Mouse (Mus musculus) forebrain, embryonic 10.5 days (tissue): ENCODE results near the gene Ythdf2. TPM values are rescaled to one million over a fixed set of nuclear protein-coding genes. Genes with fewer than 3 reads are reported as not detected.
A peak's percentile ranks its signal among the peaks of the same experiment; 100 is the strongest.
"Not testable (repeated sequence)": the region's sequence is repeated elsewhere in the genome, so short reads cannot be mapped to it uniquely, and the experiment has no call there.

Experiments used
- DNase-seq: peaks from one replicate; pipeline ENCODE4 v3.0.0-alpha.2; 2017; ENCODE audit warnings: low spot score; ENCODE audit errors: extremely low spot score
- H3K27ac ChIP-seq: fragments of 300-500 bp; sonication (generic); 2 replicates; pipeline ENCODE4 v1.5.1; 2016; ENCODE audit warnings: mild to moderate bottlenecking
- H3K27me3 ChIP-seq: fragments of 300-500 bp; sonication (generic); 2 replicates; pipeline ENCODE4 v1.6.1; 2016; ENCODE audit warnings: mild to moderate bottlenecking; ENCODE audit not compliant: poor library complexity, severe bottlenecking
- H3K36me3 ChIP-seq: fragments of 300-500 bp; sonication (generic); replicated peaks from 2 replicates; pipeline ENCODE4 v1.6.1; 2016; ENCODE audit warnings: mild to moderate bottlenecking, moderate library complexity
- H3K4me1 ChIP-seq: fragments of 300-500 bp; sonication (generic); 2 replicates; pipeline ENCODE4 v1.6.1; 2016
- H3K4me3 ChIP-seq: fragments of 300-500 bp; sonication (generic); 2 replicates; pipeline ENCODE4 v1.5.1; 2016; ENCODE audit warnings: mild to moderate bottlenecking, moderate library complexity
- H3K9me3 ChIP-seq: fragments of 300-500 bp; sonication (generic); 2 replicates; pipeline ENCODE4 v1.6.1; 2016; ENCODE audit warnings: mild to moderate bottlenecking, moderate library complexity
- WGBS: fragments of 180-500 bp; shearing (Covaris S2); methylation state at CpG from one replicate; pipeline ENCODE4 v1.1.7; 2016; 5-methylcytosine and 5-hydroxymethylcytosine counted together
- polyA plus RNA-seq: library from polyadenylated mRNA; unstranded; fragments of >200 nt; fragmentation: Nextera tagmentation; extraction: Ambion mirVana; gene quantifications from 2 replicates; pipeline ENCODE4 v1.2.1, GENCODE M21; 2016

Ythdf2 gene
- polyA plus RNA-seq, 1 experiment from 2014 or later = 142 TPM

- Histone ChIP-seq H3K4me1 (no peaks in the 10 kb centered on the region), H3K27ac (no peak overlapping the region), H3K4me3 (no peak overlapping the region), H3K9me3 (no peaks in the 10 kb centered on the region), H3K27me3 (no peaks in the 10 kb centered on the region), H3K36me3 (peaks cover 99% of the 10 kb centered on the region)
- DNase-seq = no peak
- WGBS = 86% methylated on average over 4 of the region's 4 CpGs
Measured at GRCm38 (mm10) chr4:132238356-132238755, 26.3 kb upstream of the Ythdf2 start.

- no peaks in the 10 kb centered on the region for H3K9me3 ChIP-seq
- H3K36me3 ChIP-seq = peaks cover 100% of the 10 kb centered on the region
- H3K4me3 ChIP-seq = no peak overlapping the region
- WGBS = 94% methylated on average over 8 of the region's 8 CpGs
- no peaks in the 10 kb centered on the region for H3K27me3 ChIP-seq
- H3K27ac ChIP-seq = no peak overlapping the region
- DNase-seq = no peak
- H3K4me1 ChIP-seq = no peaks in the 10 kb centered on the region
Measured at GRCm38 (mm10) chr4:132234710-132235109, 22.6 kb upstream of the Ythdf2 start.

GRCm38 (mm10) chr4:132230422-132230821, 18.3 kb upstream of the Ythdf2 start:
- Histone ChIP-seq H3K27me3 (no peaks in the 10 kb centered on the region), H3K27ac (no peak overlapping the region), H3K9me3 (no peaks in the 10 kb centered on the region), H3K36me3 (peaks cover 99% of the 10 kb centered on the region), H3K4me3 (no peak overlapping the region), H3K4me1 (no peaks in the 10 kb centered on the region)
- WGBS = 96% methylated on average over 5 of the region's 5 CpGs
- DNase-seq = no peak

GRCm38 (mm10) chr4:132222001-132222400, 9.9 kb upstream of the Ythdf2 start:
- H3K9me3 ChIP-seq, DNase-seq, H3K4me1 ChIP-seq, H3K27me3 ChIP-seq, H3K4me3 ChIP-seq, H3K27ac ChIP-seq: not testable (repeated sequence)
- WGBS = 91% methylated on average over 5 of the region's 5 CpGs
- peaks cover 51% of the 10 kb centered on the region for H3K36me3 ChIP-seq

- H3K4me3 ChIP-seq, DNase-seq, H3K4me1 ChIP-seq, H3K9me3 ChIP-seq, H3K27me3 ChIP-seq, H3K27ac ChIP-seq: not testable (repeated sequence)
- 86% methylated on average over 6 of the region's 6 CpGs for WGBS
- H3K36me3 ChIP-seq = peaks cover 17% of the 10 kb centered on the region
Measured at GRCm38 (mm10) chr4:132218439-132218838, 6.3 kb upstream of the Ythdf2 start.

GRCm38 (mm10) chr4:132217781-132218180, 5.7 kb upstream of the Ythdf2 start:
- DNase-seq = no peak
- H3K36me3 ChIP-seq = peaks cover 10% of the 10 kb centered on the region
- no peaks in the 10 kb centered on the region for H3K27me3 ChIP-seq
- H3K4me3 ChIP-seq = no peak overlapping the region
- 90% methylated on average over 2 of the region's 2 CpGs for WGBS
- H3K9me3 ChIP-seq = no peaks in the 10 kb centered on the region
- no peak overlapping the region for H3K27ac ChIP-seq
- H3K4me1 ChIP-seq = peaks cover 1% of the 10 kb centered on the region

GRCm38 (mm10) chr4:132216602-132217001, 4.5 kb upstream of the Ythdf2 start:
- Histone ChIP-seq H3K4me1 (peaks cover 9% of the 10 kb centered on the region), H3K36me3 (peaks cover under 1% of the 10 kb centered on the region), H3K27ac (no peak overlapping the region), H3K27me3 (no peaks in the 10 kb centered on the region), H3K4me3 (no peak overlapping the region), H3K9me3 (no peaks in the 10 kb centered on the region)
- DNase-seq = no peak
- 89% methylated on average over 1 of the region's 1 CpGs for WGBS

GRCm38 (mm10) chr4:132214847-132215246, 2.7 kb upstream of the Ythdf2 start:
- Histone ChIP-seq H3K4me1 (peaks cover 19% of the 10 kb centered on the region), H3K27me3 (no peaks in the 10 kb centered on the region), H3K27ac (no peak overlapping the region), H3K4me3 (no peak overlapping the region), H3K9me3 (no peaks in the 10 kb centered on the region), H3K36me3 (peaks cover 11% of the 10 kb centered on the region)
- no peak for DNase-seq
- 83% methylated on average over 4 of the region's 4 CpGs for WGBS

- peak; percentile 38 for DNase-seq
- Histone ChIP-seq H3K4me3 (peak overlapping the region; percentile 100), H3K4me1 (peaks cover 32% of the 10 kb centered on the region), H3K27me3 (no peaks in the 10 kb centered on the region), H3K9me3 (no peaks in the 10 kb centered on the region), H3K27ac (peak overlapping the region; percentile 100), H3K36me3 (peaks cover 46% of the 10 kb centered on the region)
- under 1% methylated on average over 87 of the region's 89 CpGs for WGBS
Measured at GRCm38 (mm10) chr4:132211091-132211942, 786 bp downstream of the Ythdf2 start.

GRCm38 (mm10) chr4:132210325-132210724, 1.8 kb downstream of the Ythdf2 start:
- H3K4me3 ChIP-seq = peak overlapping the region; percentile 100
- DNase-seq = no peak
- H3K27me3 ChIP-seq = no peaks in the 10 kb centered on the region
- 72% methylated on average over 2 of the region's 2 CpGs for WGBS
- H3K27ac ChIP-seq = peak overlapping the region; percentile 100
- H3K9me3 ChIP-seq = no peaks in the 10 kb centered on the region
- H3K4me1 ChIP-seq = peaks cover 32% of the 10 kb centered on the region
- H3K36me3 ChIP-seq = peaks cover 56% of the 10 kb centered on the region

GRCm38 (mm10) chr4:132209299-132209698, 2.8 kb downstream of the Ythdf2 start:
- H3K9me3 ChIP-seq = no peaks in the 10 kb centered on the region
- H3K4me3 ChIP-seq = peak overlapping the region; percentile 100; the same call in 1 of the 2 replicates
- peaks cover 66% of the 10 kb centered on the region for H3K36me3 ChIP-seq
- no peak for DNase-seq
- no peaks in the 10 kb centered on the region for H3K27me3 ChIP-seq
- H3K27ac ChIP-seq = no peak overlapping the region
- peaks cover 37% of the 10 kb centered on the region for H3K4me1 ChIP-seq
- WGBS = 96% methylated on average over 2 of the region's 2 CpGs

- Histone ChIP-seq H3K27me3 (no peaks in the 10 kb centered on the region), H3K9me3 (no peaks in the 10 kb centered on the region), H3K36me3 (peaks cover 86% of the 10 kb centered on the region), H3K4me3 (no peak overlapping the region), H3K27ac (no peak overlapping the region), H3K4me1 (peaks cover 39% of the 10 kb centered on the region)
- DNase-seq = no peak
- WGBS = 92% methylated on average over 4 of the region's 4 CpGs
Measured at GRCm38 (mm10) chr4:132207280-132207679, 4.8 kb downstream of the Ythdf2 start.

GRCm38 (mm10) chr4:132198771-132199170, 13.3 kb downstream of the Ythdf2 start:
- no peak for DNase-seq
- H3K36me3 ChIP-seq = peaks cover 98% of the 10 kb centered on the region

More at GRCm38 (mm10) chr4:132198771-132199170, 13.3 kb downstream of the Ythdf2 start:
- Histone ChIP-seq H3K27me3 (no peaks in the 10 kb centered on the region), H3K4me1 (peaks cover 16% of the 10 kb centered on the region), H3K4me3 (no peak overlapping the region), H3K27ac (no peak overlapping the region), H3K9me3 (no peaks in the 10 kb centered on the region)
